Mouse (Mus musculus) liver, adult 2 months (tissue): ENCODE data around the gene Anapc4.

Source experiments
- CTCF ChIP-seq: fragments of 200-500 bp; IDR thresholded peaks from 2 replicates; pipeline ENCODE4 v1.5.1; 2011; ENCODE audit warnings: low read depth, low read length, control low read depth
- POLR2A ChIP-seq: fragments of 200-500 bp; IDR thresholded peaks from 2 replicates; pipeline ENCODE4 v1.6.1; 2011; ENCODE audit warnings: low read length, control low read depth; ENCODE audit not compliant: insufficient read depth; ENCODE audit errors: extremely low read depth

- TF ChIP-seq CTCF = no peak
- TF ChIP-seq POLR2A = no peak
These were observed 76.4 kb downstream of the Anapc4 start for GRCm38 (mm10) chr5:52910159-52910591.
